Mouse (Mus musculus) CH12.LX (cell line): Measurements from ENCODE around the gene Ifngr2. TPM values are rescaled to one million over a fixed set of nuclear protein-coding genes. Genes with fewer than 3 reads are reported as not detected.

Experiments
- DNase-seq: peaks from one replicate; pipeline ENCODE4 v3.0.0-alpha.2; 2013; ENCODE audit errors: extremely low read depth
- H3K27ac ChIP-seq: 2 replicates; pipeline ENCODE4 v1.5.1; 2012; ENCODE audit warnings: low read depth, mild to moderate bottlenecking, control low read depth, moderate library complexity; ENCODE audit not compliant: insufficient read depth
- H3K27me3 ChIP-seq: replicated peaks from 2 replicates; pipeline ENCODE3; 2012; ENCODE audit warnings: inconsistent platforms
- H3K36me3 ChIP-seq, 2 experiments: replicated peaks in 1 of 2; 2 replicates each; pipeline versions ENCODE3 to v1.6.1; 2012; ENCODE audit warnings: inconsistent platforms in 1 of 2, low read length in 1 of 2, mild to moderate bottlenecking in 1 of 2, mixed read lengths in 1 of 2, moderate library complexity in 1 of 2; ENCODE audit not compliant: control insufficient read depth in 1 of 2, insufficient read depth in 1 of 2
- H3K4me1 ChIP-seq, 2 experiments: 2 replicates each; pipeline ENCODE4 v1.6.1; 2012; ENCODE audit warnings: inconsistent platforms in 1 of 2, moderate library complexity in 1 of 2; ENCODE audit not compliant: insufficient read depth in 2 of 2, control insufficient read depth in 1 of 2
- H3K4me2 ChIP-seq: 2 replicates; pipeline ENCODE4 v1.6.1; 2012; ENCODE audit warnings: low read depth, mild to moderate bottlenecking, control low read depth; ENCODE audit not compliant: poor library complexity, insufficient read depth, severe bottlenecking
- H3K4me3 ChIP-seq, 3 experiments: fragments of 150-350 bp in 1 of 3; sonication (generic) in 1 of 3; replicated peaks in 1 of 3; 2 replicates each; pipeline versions ENCODE3 to v1.5.1; 2011 to 2012; ENCODE audit warnings: low read depth in 2 of 3, low read length in 2 of 3, mild to moderate bottlenecking in 2 of 3, moderate library complexity in 2 of 3, control low read depth in 1 of 3, improper control_type of control experiment in 1 of 3, inconsistent platforms in 1 of 3, mixed read lengths in 1 of 3; ENCODE audit not compliant: poor library complexity in 1 of 3
- H3K79me2 ChIP-seq: replicated peaks from 2 replicates; pipeline ENCODE4 v1.6.1; 2012; ENCODE audit warnings: mild to moderate bottlenecking, moderate library complexity; ENCODE audit not compliant: control insufficient read depth, poor library complexity, insufficient read depth, severe bottlenecking; ENCODE audit errors: extremely low read depth
- H3K9ac ChIP-seq: 2 replicates; pipeline ENCODE4 v1.6.1; 2012; ENCODE audit warnings: low read depth, mild to moderate bottlenecking, control low read depth, moderate library complexity; ENCODE audit not compliant: insufficient read depth
- H3K9me3 ChIP-seq: replicated peaks from 2 replicates; pipeline ENCODE3; 2012; ENCODE audit warnings: low read length, inconsistent platforms, mixed read lengths
- BHLHE40 ChIP-seq: IDR thresholded peaks from 2 replicates; pipeline ENCODE4 v1.6.1; 2011; ENCODE audit warnings: mild to moderate bottlenecking, low read depth, low read length, improper control_type of control experiment
- CHD1 ChIP-seq: IDR thresholded peaks from 2 replicates; pipeline ENCODE4 v1.6.1; 2012; ENCODE audit warnings: low read depth, low read length, improper control_type of control experiment, inconsistent platforms
- CHD2 ChIP-seq: IDR thresholded peaks from 2 replicates; pipeline ENCODE4 v1.6.1; 2011; ENCODE audit warnings: low read length, improper control_type of control experiment
- CTCF ChIP-seq, 2 experiments: IDR thresholded peaks in 1 of 2; conservative IDR thresholded peaks in 1 of 2; 2 replicates each; pipeline ENCODE4 v1.5.1; 2011 to 2012; ENCODE audit warnings: low read depth in 2 of 2, low read length in 2 of 2, improper control_type of control experiment in 1 of 2, inconsistent platforms in 1 of 2, mild to moderate bottlenecking in 1 of 2, moderate library complexity in 1 of 2
- E2F4 ChIP-seq: IDR thresholded peaks from 2 replicates; pipeline ENCODE4 v1.6.1; 2011; ENCODE audit warnings: low read depth, low read length, improper control_type of control experiment; ENCODE audit not compliant: insufficient replicate concordance
- ELF1 ChIP-seq: IDR thresholded peaks from 2 replicates; pipeline ENCODE4 v1.6.1; 2014; ENCODE audit warnings: low read depth, mild to moderate bottlenecking, inconsistent platforms, low read length, improper control_type of control experiment
- EP300 ChIP-seq: IDR thresholded peaks from 2 replicates; pipeline ENCODE4 v1.6.1; 2011; ENCODE audit warnings: low read length, improper control_type of control experiment
- ETS1 ChIP-seq: conservative IDR thresholded peaks from 2 replicates; pipeline ENCODE4 v1.6.1; 2012; ENCODE audit warnings: low read depth, mild to moderate bottlenecking, inconsistent platforms, low read length, improper control_type of control experiment, moderate library complexity
- GABPA ChIP-seq: IDR thresholded peaks from 2 replicates; pipeline ENCODE4 v1.6.1; 2012; ENCODE audit warnings: low read depth, low read length, improper control_type of control experiment, inconsistent platforms; ENCODE audit not compliant: insufficient replicate concordance
- HCFC1 ChIP-seq: IDR thresholded peaks from 2 replicates; pipeline ENCODE4 v1.6.1; 2012; ENCODE audit warnings: low read depth, mild to moderate bottlenecking, inconsistent platforms, low read length, improper control_type of control experiment
- IRF4 ChIP-seq: IDR thresholded peaks from 2 replicates; pipeline ENCODE4 v1.6.1; 2014; ENCODE audit warnings: low read depth, mild to moderate bottlenecking, inconsistent platforms, low read length, improper control_type of control experiment
- JUN ChIP-seq: IDR thresholded peaks from 2 replicates; pipeline ENCODE4 v1.6.1; 2011; ENCODE audit warnings: low read depth, mild to moderate bottlenecking, low read length, improper control_type of control experiment, moderate library complexity; ENCODE audit not compliant: insufficient read depth
- JUND ChIP-seq: conservative IDR thresholded peaks from 2 replicates; pipeline ENCODE4 v1.6.1; 2011; ENCODE audit warnings: low read depth, low read length, improper control_type of control experiment
- KAT2A ChIP-seq: IDR thresholded peaks from 2 replicates; pipeline ENCODE4 v1.6.1; 2012; ENCODE audit warnings: low read length, improper control_type of control experiment, inconsistent platforms; ENCODE audit not compliant: insufficient replicate concordance
- MAFK ChIP-seq: IDR thresholded peaks from 2 replicates; pipeline ENCODE4 v1.6.1; 2011; ENCODE audit warnings: low read length, improper control_type of control experiment; ENCODE audit not compliant: insufficient replicate concordance
- MAX ChIP-seq: IDR thresholded peaks from 2 replicates; pipeline ENCODE4 v1.6.1; 2011; ENCODE audit warnings: low read length, improper control_type of control experiment
- MAZ ChIP-seq: IDR thresholded peaks from 2 replicates; pipeline ENCODE4 v1.6.1; 2012; ENCODE audit warnings: low read depth, mild to moderate bottlenecking, inconsistent platforms, low read length, improper control_type of control experiment, moderate library complexity
- MEF2A ChIP-seq: IDR thresholded peaks from 2 replicates; pipeline ENCODE4 v1.6.1; 2014; ENCODE audit warnings: low read depth, mild to moderate bottlenecking, inconsistent platforms, low read length, improper control_type of control experiment, borderline replicate concordance
- MXI1 ChIP-seq: IDR thresholded peaks from 2 replicates; pipeline ENCODE4 v1.6.1; 2011; ENCODE audit warnings: mild to moderate bottlenecking, low read depth, low read length, improper control_type of control experiment
- MYC ChIP-seq: IDR thresholded peaks from 2 replicates; pipeline ENCODE4 v1.6.1; 2011; ENCODE audit warnings: low read depth, mild to moderate bottlenecking, improper control_type of control experiment, low read length
- NELFE ChIP-seq: IDR thresholded peaks from 2 replicates; pipeline ENCODE4 v1.6.1; 2011; ENCODE audit warnings: low read depth, low read length, improper control_type of control experiment
- NRF1 ChIP-seq: IDR thresholded peaks from 2 replicates; pipeline ENCODE4 v1.6.1; 2014; ENCODE audit warnings: low read depth, mild to moderate bottlenecking, inconsistent platforms, low read length, improper control_type of control experiment, moderate library complexity
- PAX5 ChIP-seq: IDR thresholded peaks from 2 replicates; pipeline ENCODE4 v1.6.1; 2012; ENCODE audit warnings: low read length, inconsistent platforms, mixed read lengths
- POLR2A ChIP-seq: IDR thresholded peaks from 2 replicates; pipeline ENCODE4 v1.6.1; 2011; ENCODE audit warnings: low read depth, mild to moderate bottlenecking, improper control_type of control experiment, low read length
- POLR2AphosphoS2 ChIP-seq: IDR thresholded peaks from 2 replicates; pipeline ENCODE4 v1.6.1; 2011; ENCODE audit warnings: low read depth, low read length, improper control_type of control experiment
- RAD21 ChIP-seq: IDR thresholded peaks from 2 replicates; pipeline ENCODE4 v1.6.1; 2011; ENCODE audit warnings: low read depth, mild to moderate bottlenecking, low read length, improper control_type of control experiment, moderate library complexity
- RCOR1 ChIP-seq: conservative IDR thresholded peaks from 2 replicates; pipeline ENCODE4 v1.6.1; 2012; ENCODE audit warnings: low read depth, mild to moderate bottlenecking, inconsistent platforms, low read length, improper control_type of control experiment
- SMC3 ChIP-seq: IDR thresholded peaks from 2 replicates; pipeline ENCODE4 v1.6.1; 2011; ENCODE audit warnings: low read depth, low read length, improper control_type of control experiment
- TBP ChIP-seq: conservative IDR thresholded peaks from 2 replicates; pipeline ENCODE4 v1.6.1; 2011; ENCODE audit warnings: low read depth, low read length, improper control_type of control experiment
- TCF12 ChIP-seq: IDR thresholded peaks from 2 replicates; pipeline ENCODE4 v1.6.1; 2014; ENCODE audit warnings: low read depth, mild to moderate bottlenecking, inconsistent platforms, low read length, improper control_type of control experiment
- UBTF ChIP-seq: IDR thresholded peaks from 2 replicates; pipeline ENCODE4 v1.6.1; 2012; ENCODE audit warnings: low read depth, mild to moderate bottlenecking, inconsistent platforms, low read length, improper control_type of control experiment, moderate library complexity
- USF1 ChIP-seq: IDR thresholded peaks from 2 replicates; pipeline ENCODE4 v1.6.1; 2014; ENCODE audit warnings: low read depth, mild to moderate bottlenecking, inconsistent platforms, low read length, improper control_type of control experiment
- USF2 ChIP-seq: conservative IDR thresholded peaks from 2 replicates; pipeline ENCODE4 v1.6.1; 2011; ENCODE audit warnings: low read depth, low read length, improper control_type of control experiment
- ZC3H11A ChIP-seq: IDR thresholded peaks from 2 replicates; pipeline ENCODE4 v1.6.1; 2012; ENCODE audit warnings: low read depth, mild to moderate bottlenecking, inconsistent platforms, low read length, improper control_type of control experiment
- ZKSCAN1 ChIP-seq: IDR thresholded peaks from 2 replicates; pipeline ENCODE4 v1.6.1; 2012; ENCODE audit warnings: low read depth, inconsistent platforms, low read length, improper control_type of control experiment, borderline replicate concordance
- ZMIZ1 ChIP-seq: IDR thresholded peaks from 2 replicates; pipeline ENCODE4 v1.6.1; 2012; ENCODE audit warnings: low read depth, mild to moderate bottlenecking, inconsistent platforms, low read length, improper control_type of control experiment
- ZNF384 ChIP-seq: IDR thresholded peaks from 2 replicates; pipeline ENCODE4 v1.6.1; 2012; ENCODE audit warnings: low read depth, low read length, improper control_type of control experiment, inconsistent platforms
- dilution Hi-C: fragments of 300-500 bp; cut with MboI; formaldehyde crosslinking; loops from 2 replicates; pipeline ENCODE4 v1.14.3; 2020; ENCODE audit warnings: low sequenced_read_pairs; ENCODE audit not compliant: extremely low pct_unique_long_range_greater_than_20kb, extremely low pct_ligation_motif_present
- in situ Hi-C: fragments of 300-500 bp; cut with MboI; formaldehyde crosslinking; loops from 3 replicates; pipeline ENCODE4 v1.14.3; 2019; ENCODE audit warnings: low sequenced_read_pairs, low pct_ligation_motif_present, low pct_unique_long_range_greater_than_20kb, mixed read lengths
- polyA plus RNA-seq: library from polyadenylated mRNA; unstranded; fragments of >175 nt; gene quantifications from 2 replicates; pipeline ENCODE4 v1.2.1, GENCODE M21; 2012; ENCODE audit warnings: low read depth; ENCODE audit not compliant: insufficient read length
- total RNA-seq, 2 experiments: library from RNA; depleted of rRNA; stranded (reverse); fragments of 300-350 nt in 1 of 2; fragments of >200 nt in 1 of 2; gene quantifications; 2 replicates each; pipeline ENCODE4 v1.2.3; 2012 to 2014

Gene Ifngr2
- total RNA-seq (2012; rRNA removed) (26.3 and 36.1 TPM in 2 replicates), total RNA-seq (2014; rRNA removed) (29.6 and 32.1 TPM in 2 replicates), polyA plus RNA-seq (38.8 and 39.2 TPM in 2 replicates)

DNA sequence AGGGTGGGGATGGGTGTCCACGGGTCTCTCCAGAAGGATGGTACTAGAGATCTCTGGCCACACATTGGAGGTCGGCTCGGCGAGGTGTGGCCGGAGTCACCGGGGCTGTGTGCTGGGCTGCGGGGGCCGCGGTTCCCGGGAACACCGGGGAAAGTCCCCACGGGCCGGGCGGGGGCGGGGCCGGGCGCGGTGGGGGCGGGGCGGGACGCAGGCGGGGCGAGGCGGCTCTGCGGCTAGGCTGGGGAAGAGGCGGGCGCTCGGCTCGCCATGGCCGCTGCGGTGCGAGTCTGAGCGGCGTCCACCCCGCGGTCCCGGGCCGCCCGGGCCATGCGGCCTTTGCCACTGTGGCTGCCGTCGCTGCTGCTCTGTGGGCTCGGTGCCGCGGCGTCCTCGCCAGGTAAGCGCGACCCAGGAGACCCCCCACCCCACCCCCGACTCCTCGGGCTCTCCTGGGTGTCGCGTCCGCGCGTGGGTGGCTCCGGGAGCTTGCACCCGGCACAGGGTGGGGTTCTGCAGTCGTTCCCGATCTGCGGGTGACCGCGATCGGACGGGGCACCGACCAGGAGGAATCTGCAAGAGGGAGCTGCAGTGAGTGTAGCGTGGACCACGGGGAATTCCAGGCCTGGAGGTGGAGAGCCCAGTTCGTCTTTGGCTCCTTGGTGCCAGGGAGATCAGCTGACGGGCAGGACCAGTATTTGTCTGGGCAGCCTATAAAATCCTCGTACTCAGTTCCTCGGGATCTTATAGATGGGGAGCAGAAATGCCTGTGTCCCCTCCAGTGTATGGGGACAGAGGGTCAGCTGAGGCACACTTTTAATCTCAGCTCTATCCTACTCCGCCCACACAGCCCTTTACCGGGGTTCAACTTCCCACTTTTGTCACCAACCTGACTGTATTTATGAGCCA, at the start of gene Ifngr2:
Gene Ifngr2 (plus strand): TSS at position 237 of the 906 bp plus-strand sequence.
- Histone ChIP-seq H3K4me1 (peaks cover 22 to 46% of the 10 kb centered on the region in 2 experiments), H3K4me2 (peak within 1 kb of the TSS; percentile 84), H3K27ac (peak within 1 kb of the TSS; percentile 85), H3K4me3 (peak within 1 kb of the TSS; percentile 85 to 99 (median 85)), H3K9ac (peak within 1 kb of the TSS; percentile 94), H3K36me3 (peaks cover 11 to 19% of the 10 kb centered on the region in 2 experiments), H3K79me2 (peaks cover 47% of the 10 kb centered on the region), H3K9me3 (no peaks in the 10 kb centered on the region), H3K27me3 (no peaks in the 10 kb centered on the region)
- dilution Hi-C loops (no loop called here), in situ Hi-C loops (no loop called here)
- DNase-seq = peak; percentile 62
- TF ChIP-seq CHD2 (no peak), SMC3 (no peak), TCF12 (peak; percentile 77; the same call in 1 of the 2 replicates), KAT2A (no peak), NRF1 (peak; percentile 38; the same call in 1 of the 2 replicates), MAX (peak; percentile 44; the same call in 1 of the 2 replicates), MEF2A (no peak), HCFC1 (no peak; the same call in 1 of the 2 replicates), RCOR1 (no peak), GABPA (no peak), ELF1 (no peak), ZKSCAN1 (no peak), POLR2A (peak; percentile 77), CHD1 (peak; percentile 31), JUN (no peak), E2F4 (no peak), CTCF (conservative IDR thresholded peaks at IDR 0.05 in 1 of 2, IDR thresholded peaks at IDR 0.05 in 1 of 2; ENCODE audit: low read depth in 2 of 2, low read length in 2 of 2) (no peak), BHLHE40 (0 out of 2 replicates have a peak, but pooled peaks have one; percentile 29), JUND (no peak), TBP (0 out of 2 replicates have a peak, but pooled peaks have one; percentile 19), POLR2AphosphoS2 (0 out of 2 replicates have a peak, but pooled peaks have one; percentile 55), EP300 (peak; percentile 9; the same call in 1 of the 2 replicates), MYC (peak; percentile 47; the same call in 1 of the 2 replicates), NELFE (peak; percentile 77), IRF4 (no peak), ZC3H11A (no peak), RAD21 (no peak), ETS1 (0 out of 2 replicates have a peak, but pooled peaks have one; percentile 8), ZMIZ1 (no peak), MAZ (peak; percentile 4; the same call in 1 of the 2 replicates), UBTF (peak; percentile 82), PAX5 (no peak), MAFK (no peak), USF2 (no peak), USF1 (no peak), MXI1 (peak; percentile 80), ZNF384 (no peak)
